Mouse (Mus musculus) neural tube, embryonic 12.5 days (tissue): Measurements from ENCODE around the gene Ugt1a8. TPM values are rescaled to one million over a fixed set of nuclear protein-coding genes. Genes with fewer than 3 reads are reported as not detected.
"Not testable (repeated sequence)": the region's sequence is repeated elsewhere in the genome, so short reads cannot be mapped to it uniquely, and the experiment has no call there.

Experiments
- ATAC-seq: fragments of 200-750 bp; cut with Nextera tagmentation; 2 replicates; pipeline ENCODE4 v1.8.0; 2017; ENCODE audit warnings: low read depth, mild to moderate bottlenecking, moderate TSS enrichment, moderate library complexity; ENCODE audit not compliant: low FRiP score
- H3K27ac ChIP-seq: fragments of 300-500 bp; sonication (generic); 2 replicates; pipeline ENCODE4 v1.5.1; 2016
- H3K27me3 ChIP-seq: fragments of 300-500 bp; sonication (generic); replicated peaks from 2 replicates; pipeline ENCODE4 v1.6.1; 2016; ENCODE audit warnings: mild to moderate bottlenecking
- H3K36me3 ChIP-seq: fragments of 300-500 bp; sonication (generic); 2 replicates; pipeline ENCODE4 v1.6.1; 2016; ENCODE audit warnings: mild to moderate bottlenecking
- H3K4me1 ChIP-seq: fragments of 300-500 bp; sonication (generic); 2 replicates; pipeline ENCODE4 v1.6.1; 2016
- H3K4me2 ChIP-seq: fragments of 300-500 bp; sonication (generic); replicated peaks from 2 replicates; pipeline ENCODE4 v1.6.1; 2016; ENCODE audit warnings: mild to moderate bottlenecking
- H3K4me3 ChIP-seq: fragments of 300-500 bp; sonication (generic); 2 replicates; pipeline ENCODE4 v1.5.1; 2016
- H3K9ac ChIP-seq: fragments of 300-500 bp; sonication (generic); 2 replicates; pipeline ENCODE4 v1.6.1; 2016; ENCODE audit warnings: mild to moderate bottlenecking
- H3K9me3 ChIP-seq: fragments of 300-500 bp; sonication (generic); 2 replicates; pipeline ENCODE4 v1.6.1; 2016; ENCODE audit warnings: mild to moderate bottlenecking
- WGBS: fragments of 180-500 bp; shearing (Covaris S2); methylation state at CpG from one replicate; pipeline ENCODE4 v1.1.7; 2016; 5-methylcytosine and 5-hydroxymethylcytosine counted together
- polyA plus RNA-seq: library from polyadenylated mRNA; unstranded; fragments of >200 nt; fragmentation: Nextera tagmentation; extraction: Ambion mirVana; gene quantifications from 2 replicates; pipeline ENCODE4 v1.2.1, GENCODE M21; 2016

The Ugt1a8 gene
- polyA plus RNA-seq = not detected in 2 replicates

GRCm38 (mm10) chr1:88087513-88087912 is at the start of gene Ugt1a8:
TSS of gene Ugt1a8 (plus strand) at chr1:88087813.
- Histone ChIP-seq H3K4me1 (no peaks in the 10 kb centered on the region), H3K9ac (no peak within 1 kb of the TSS), H3K36me3 (no peaks in the 10 kb centered on the region), H3K4me3 (no peak within 1 kb of the TSS), H3K27ac (no peak within 1 kb of the TSS), H3K27me3 (no peaks in the 10 kb centered on the region), H3K4me2 (no peak within 1 kb of the TSS), H3K9me3 (no peaks in the 10 kb centered on the region)
- ATAC-seq = no peak
- WGBS = 80% methylated on average over 3 of the region's 3 CpGs

DNA sequence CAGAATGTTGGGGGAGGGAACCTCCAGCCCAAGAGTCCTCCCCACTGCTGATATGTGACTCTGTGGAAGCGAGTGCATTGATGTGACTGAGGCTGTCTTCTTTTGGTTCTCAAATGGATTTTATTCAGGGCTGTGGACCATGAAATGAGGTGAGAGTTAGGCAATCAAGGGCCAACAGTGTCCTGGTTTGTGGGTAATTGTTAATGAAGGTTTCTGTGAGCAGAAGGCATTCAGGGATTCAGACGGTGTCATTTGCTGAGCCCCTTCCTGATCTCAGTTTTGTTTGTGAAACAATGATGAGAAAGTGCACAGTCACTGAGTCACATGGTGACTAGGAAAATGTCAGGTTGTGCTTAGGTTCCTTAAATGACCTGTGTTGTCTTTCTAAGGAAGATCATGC is 44.6 kb upstream of the Ugt1a8 start:
- not testable (repeated sequence) for H3K27ac ChIP-seq, H3K9me3 ChIP-seq, H3K27me3 ChIP-seq, H3K4me2 ChIP-seq, H3K4me3 ChIP-seq, H3K4me1 ChIP-seq, H3K36me3 ChIP-seq, ATAC-seq, H3K9ac ChIP-seq
- WGBS = 88% methylated on average over 2 of the region's 2 CpGs

DNA sequence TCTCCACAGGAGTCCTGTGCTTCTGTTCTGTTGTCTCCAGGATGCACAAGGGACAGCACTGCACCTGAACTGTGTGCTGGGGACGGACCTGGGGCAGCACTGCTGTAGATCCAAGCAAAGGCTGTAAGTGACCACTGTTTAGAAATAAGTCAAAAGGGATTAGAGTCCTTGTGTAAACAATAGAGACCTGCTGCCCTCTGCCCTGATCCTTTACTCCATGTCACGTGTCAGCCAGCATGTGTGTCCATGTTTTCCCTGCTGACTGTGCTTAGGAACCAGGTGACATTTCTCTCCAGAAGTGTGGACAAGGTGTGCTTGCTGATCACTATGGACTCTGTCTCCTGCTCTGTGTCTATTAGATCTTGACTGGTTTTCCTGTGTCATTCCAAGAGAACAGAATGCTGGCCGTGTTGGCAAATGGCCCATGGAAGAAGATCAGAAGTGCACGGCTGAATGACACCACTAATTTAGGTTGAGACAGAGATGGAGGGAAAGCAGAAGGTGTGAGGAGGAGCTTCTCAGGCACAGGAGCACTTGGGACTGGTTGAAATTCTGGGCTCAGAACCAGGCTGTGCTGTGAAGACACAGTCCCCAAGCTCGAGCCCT is 42.7 kb upstream of the Ugt1a8 start:
- H3K36me3 ChIP-seq, H3K4me2 ChIP-seq, H3K9ac ChIP-seq, H3K4me3 ChIP-seq, H3K4me1 ChIP-seq, H3K9me3 ChIP-seq, H3K27me3 ChIP-seq, ATAC-seq, H3K27ac ChIP-seq: not testable (repeated sequence)
- WGBS = 88% methylated on average over 4 of the region's 5 CpGs

- not testable (repeated sequence) for H3K9ac ChIP-seq, H3K36me3 ChIP-seq, H3K27ac ChIP-seq, H3K27me3 ChIP-seq, H3K9me3 ChIP-seq, H3K4me1 ChIP-seq, H3K4me3 ChIP-seq, H3K4me2 ChIP-seq, ATAC-seq
- 85% methylated on average over 2 of the region's 2 CpGs for WGBS
Observed at GRCm38 (mm10) chr1:88047408-88047807, 40.2 kb upstream of the Ugt1a8 start.

DNA sequence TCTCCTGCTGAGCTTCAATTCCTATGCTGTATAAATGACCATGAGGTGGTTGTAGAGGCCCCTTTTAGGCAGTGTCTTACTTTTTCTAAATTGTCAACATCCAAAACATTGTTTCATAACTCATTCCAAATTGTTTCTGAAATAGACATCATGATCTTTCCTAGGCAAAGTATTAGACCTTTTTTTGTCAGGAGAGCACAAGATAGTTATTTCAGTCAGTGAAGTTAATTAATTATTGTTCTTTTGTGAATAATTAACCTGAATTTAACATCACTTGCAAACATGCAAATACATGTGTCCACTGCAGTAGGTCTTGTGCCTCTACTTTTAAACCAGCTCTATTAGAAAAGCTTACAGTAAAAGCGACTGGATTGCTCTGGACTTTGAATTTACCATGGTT is 32.5 kb upstream of the Ugt1a8 start, which contains the start of gene Ugt1a10:
TSS of gene Ugt1a10 (plus strand) at position 301 of the 400 bp plus-strand sequence.
- Histone ChIP-seq H3K9ac (no peak within 1 kb of the TSS), H3K4me1 (no peaks in the 10 kb centered on the region), H3K4me2 (no peak within 1 kb of the TSS), H3K9me3 (no peaks in the 10 kb centered on the region), H3K27me3 (no peaks in the 10 kb centered on the region), H3K4me3 (no peak within 1 kb of the TSS), H3K36me3 (no peaks in the 10 kb centered on the region), H3K27ac (no peak within 1 kb of the TSS)
- no peak for ATAC-seq
- WGBS = 82% methylated on average over 1 of the region's 1 CpGs

- not testable (repeated sequence) for H3K4me1 ChIP-seq, H3K9me3 ChIP-seq, H3K4me3 ChIP-seq, H3K27ac ChIP-seq, H3K36me3 ChIP-seq, H3K9ac ChIP-seq, H3K4me2 ChIP-seq, ATAC-seq, H3K27me3 ChIP-seq
- 45% methylated on average over 1 of the region's 2 CpGs for WGBS
Observed at GRCm38 (mm10) chr1:88066472-88067102, 21.0 kb upstream of the Ugt1a8 start.

DNA sequence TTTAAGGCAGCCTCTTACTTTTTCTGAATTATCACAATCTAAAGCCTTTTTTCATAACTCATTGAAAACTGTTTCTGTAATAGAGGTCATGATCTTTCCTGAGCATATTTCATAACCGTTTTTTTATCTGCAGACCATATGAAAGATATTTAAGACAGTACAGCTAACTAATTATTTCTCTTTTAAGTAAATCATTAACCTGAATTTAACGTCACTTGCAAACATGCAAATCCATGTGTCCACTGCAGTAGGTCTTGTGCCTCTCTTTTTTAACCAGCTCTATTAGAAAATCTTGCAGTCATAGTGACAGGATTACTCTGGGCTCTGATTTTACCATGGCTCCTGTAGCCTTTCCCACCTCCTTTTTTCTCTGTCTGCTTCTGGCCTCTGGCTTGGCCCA is 17.1 kb upstream of the Ugt1a8 start, which contains the start of gene Ugt1a9:
TSS of gene Ugt1a9 (plus strand) at position 306 of the 400 bp plus-strand sequence.
- Histone ChIP-seq H3K27me3 (no peaks in the 10 kb centered on the region), H3K4me3 (no peak within 1 kb of the TSS), H3K27ac (no peak within 1 kb of the TSS), H3K4me2 (no peak within 1 kb of the TSS), H3K4me1 (no peaks in the 10 kb centered on the region), H3K9me3 (no peaks in the 10 kb centered on the region), H3K36me3 (no peaks in the 10 kb centered on the region), H3K9ac (no peak within 1 kb of the TSS)
- WGBS = 83% methylated on average over 2 of the region's 2 CpGs
- ATAC-seq = no peak

GRCm38 (mm10) chr1:88070902-88071301 is 16.7 kb upstream of the Ugt1a8 start:
- no peaks in the 10 kb centered on the region for H3K9me3 ChIP-seq
- no peak overlapping the region for H3K4me2 ChIP-seq
- H3K4me1 ChIP-seq = no peaks in the 10 kb centered on the region
- no peak overlapping the region for H3K9ac ChIP-seq
- H3K4me3 ChIP-seq = no peak overlapping the region
- H3K27ac ChIP-seq = no peak overlapping the region
- 86% methylated on average over 4 of the region's 4 CpGs for WGBS
- no peak for ATAC-seq
- no peaks in the 10 kb centered on the region for H3K27me3 ChIP-seq
- H3K36me3 ChIP-seq = no peaks in the 10 kb centered on the region

GRCm38 (mm10) chr1:88074471-88074870 is 13.1 kb upstream of the Ugt1a8 start:
- Histone ChIP-seq H3K4me2 (no peak overlapping the region), H3K9ac (no peak overlapping the region), H3K4me1 (no peaks in the 10 kb centered on the region), H3K27ac (no peak overlapping the region), H3K9me3 (no peaks in the 10 kb centered on the region), H3K36me3 (no peaks in the 10 kb centered on the region), H3K4me3 (no peak overlapping the region), H3K27me3 (no peaks in the 10 kb centered on the region)
- ATAC-seq = no peak
- WGBS = 86% methylated on average over 2 of the region's 2 CpGs

DNA sequence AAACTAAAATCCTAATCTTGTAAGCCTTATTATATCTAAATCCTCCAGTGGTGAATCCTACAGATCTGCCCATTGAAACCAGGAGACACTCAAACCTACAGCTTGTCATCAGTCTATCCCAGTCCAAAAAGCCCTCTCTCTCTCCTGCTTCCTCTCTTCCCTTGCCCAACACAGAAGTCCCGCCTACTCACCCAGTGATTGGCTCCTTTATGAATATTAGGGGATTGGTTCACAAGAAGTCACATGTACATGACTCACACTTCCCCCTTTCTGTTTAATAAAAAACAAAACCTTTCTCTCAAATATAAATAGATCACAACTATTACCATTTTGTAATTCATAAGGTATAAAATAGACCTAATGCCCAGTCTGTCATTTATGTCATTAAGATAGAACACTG is 10.5 kb upstream of the Ugt1a8 start:
- Histone ChIP-seq H3K36me3 (no peaks in the 10 kb centered on the region), H3K9me3 (no peaks in the 10 kb centered on the region), H3K9ac (no peak overlapping the region), H3K4me1 (no peaks in the 10 kb centered on the region), H3K4me2 (no peak overlapping the region), H3K4me3 (no peak overlapping the region), H3K27ac (no peak overlapping the region), H3K27me3 (no peaks in the 10 kb centered on the region)
- ATAC-seq = no peak
- WGBS = 94% methylated on average over 1 of the region's 1 CpGs

GRCm38 (mm10) chr1:88081670-88082069 is 5.9 kb upstream of the Ugt1a8 start:
- 87% methylated on average over 1 of the region's 1 CpGs for WGBS

DNA sequence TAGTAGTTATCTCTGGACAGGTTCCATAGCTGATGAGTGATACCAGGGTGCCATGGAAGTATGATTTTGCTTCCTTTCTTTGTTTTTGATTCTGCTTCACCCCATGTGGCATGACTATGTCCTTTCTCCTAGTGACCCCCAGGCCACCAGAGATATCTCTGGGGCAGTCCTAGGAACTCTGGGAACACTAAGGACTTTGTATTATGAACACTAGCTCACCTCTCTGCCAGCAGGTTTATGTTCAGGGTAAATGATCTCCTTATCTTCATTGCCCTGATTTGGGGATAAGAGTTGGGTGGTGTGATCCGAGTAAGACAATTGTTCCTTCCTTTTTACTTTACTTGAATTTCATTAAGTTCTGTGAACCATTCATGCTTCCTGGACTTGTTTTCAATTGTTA is 1.5 kb upstream of the Ugt1a8 start:
- 69% methylated on average over 1 of the region's 1 CpGs for WGBS
- no peak for ATAC-seq
- H3K9ac ChIP-seq = no peak overlapping the region

More at GRCm38 (mm10) chr1:88081670-88082069, 5.9 kb upstream of the Ugt1a8 start:
- Histone ChIP-seq H3K36me3 (no peaks in the 10 kb centered on the region), H3K4me1 (no peaks in the 10 kb centered on the region), H3K4me2 (no peak overlapping the region), H3K27ac (no peak overlapping the region), H3K4me3 (no peak overlapping the region), H3K9me3 (no peaks in the 10 kb centered on the region), H3K9ac (no peak overlapping the region), H3K27me3 (no peaks in the 10 kb centered on the region)
- no peak for ATAC-seq

DNA sequence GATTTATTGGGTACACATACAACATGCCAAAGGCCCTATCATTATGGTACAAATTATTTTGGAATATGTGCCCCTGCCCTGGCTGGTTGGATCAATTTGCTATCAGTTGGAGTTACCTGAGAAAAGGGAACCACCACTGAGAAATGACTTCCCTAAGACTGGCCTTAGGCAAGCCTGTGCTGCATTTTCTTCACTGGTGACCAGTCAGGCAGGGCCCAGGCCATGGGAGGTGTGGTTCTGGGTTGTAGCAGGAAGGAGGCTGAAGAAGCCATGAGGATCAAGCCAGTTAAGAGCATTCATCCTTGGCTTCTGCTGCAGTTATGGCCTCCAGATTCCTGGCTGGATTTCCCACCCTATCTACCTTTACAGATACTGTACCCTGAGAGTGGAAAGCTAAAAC is 4.7 kb downstream of the Ugt1a8 start:
- Histone ChIP-seq H3K36me3 (no peaks in the 10 kb centered on the region), H3K9ac (no peak overlapping the region), H3K27ac (no peak overlapping the region), H3K4me1 (no peaks in the 10 kb centered on the region), H3K4me2 (no peak overlapping the region), H3K9me3 (no peaks in the 10 kb centered on the region), H3K4me3 (no peak overlapping the region), H3K27me3 (no peaks in the 10 kb centered on the region)
- no peak for ATAC-seq

More for the DNA sequence above, 1.5 kb upstream of the Ugt1a8 start:
- Histone ChIP-seq H3K4me2 (no peak overlapping the region), H3K27me3 (no peaks in the 10 kb centered on the region), H3K27ac (no peak overlapping the region), H3K36me3 (no peaks in the 10 kb centered on the region), H3K9me3 (no peaks in the 10 kb centered on the region), H3K4me1 (no peaks in the 10 kb centered on the region), H3K4me3 (no peak overlapping the region)
